Mouse (Mus musculus) lung, postnatal 0 days (tissue): Measurements from ENCODE around the gene Usp6nl.

Experiments used
- CTCF ChIP-seq: IDR thresholded peaks from 2 replicates; pipeline ENCODE4 v1.5.1; 2016; ENCODE audit warnings: antibody characterized with exemption, mild to moderate bottlenecking
- EP300 ChIP-seq: IDR thresholded peaks from 2 replicates; pipeline ENCODE4 v1.6.1; 2016; ENCODE audit warnings: antibody characterized with exemption, mild to moderate bottlenecking, control low read depth

GRCm38 (mm10) chr2:6353060-6353459, 30.6 kb downstream of the Usp6nl start:
- TF ChIP-seq CTCF (no peak), EP300 (no peak)
